Mouse (Mus musculus) neutrophil, adult 65 days (primary cell): ENCODE results near the gene Nf1. TPM values are rescaled to one million over a fixed set of nuclear protein-coding genes. Genes with fewer than 3 reads are reported as not detected.

Experiments
- total RNA-seq: library from RNA; stranded (reverse); gene quantifications from 2 replicates; pipeline ENCODE4 v1.2.4, GENCODE M21; 2023

The Nf1 gene
- 31.6 and 35.4 TPM in 2 replicates for total RNA-seq

DNA sequence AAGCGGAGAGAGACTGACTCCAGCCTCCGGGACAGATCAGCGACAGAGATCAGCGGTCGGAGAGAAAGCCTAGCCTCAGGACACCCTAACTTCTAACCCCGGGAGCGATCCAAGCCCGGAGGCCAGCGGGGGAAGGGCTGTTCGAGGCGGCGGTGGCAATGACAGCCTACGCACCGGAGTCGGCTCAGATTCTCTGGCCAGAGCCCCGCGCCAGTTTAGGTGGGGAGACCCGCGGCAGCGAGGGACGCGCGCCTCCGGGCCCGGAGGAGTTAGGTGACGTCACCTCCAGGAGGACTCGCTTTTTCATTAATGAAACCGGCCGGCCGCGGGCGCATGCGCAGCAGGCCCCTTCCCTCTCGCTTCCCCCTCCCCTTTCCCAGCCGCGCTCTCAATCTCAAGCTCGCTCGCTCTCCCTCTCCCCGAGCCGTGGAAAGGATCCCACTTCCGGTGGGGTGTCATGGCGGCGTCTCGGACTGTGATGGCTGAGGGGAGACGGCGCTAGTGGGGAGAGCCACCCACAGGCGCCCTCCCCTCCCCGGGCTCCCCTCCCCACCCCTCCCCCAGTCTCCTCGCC is at the start of gene Nf1:
Gene Nf1 (plus strand): TSS at position 460 of the 574 bp plus-strand sequence.

DNA sequence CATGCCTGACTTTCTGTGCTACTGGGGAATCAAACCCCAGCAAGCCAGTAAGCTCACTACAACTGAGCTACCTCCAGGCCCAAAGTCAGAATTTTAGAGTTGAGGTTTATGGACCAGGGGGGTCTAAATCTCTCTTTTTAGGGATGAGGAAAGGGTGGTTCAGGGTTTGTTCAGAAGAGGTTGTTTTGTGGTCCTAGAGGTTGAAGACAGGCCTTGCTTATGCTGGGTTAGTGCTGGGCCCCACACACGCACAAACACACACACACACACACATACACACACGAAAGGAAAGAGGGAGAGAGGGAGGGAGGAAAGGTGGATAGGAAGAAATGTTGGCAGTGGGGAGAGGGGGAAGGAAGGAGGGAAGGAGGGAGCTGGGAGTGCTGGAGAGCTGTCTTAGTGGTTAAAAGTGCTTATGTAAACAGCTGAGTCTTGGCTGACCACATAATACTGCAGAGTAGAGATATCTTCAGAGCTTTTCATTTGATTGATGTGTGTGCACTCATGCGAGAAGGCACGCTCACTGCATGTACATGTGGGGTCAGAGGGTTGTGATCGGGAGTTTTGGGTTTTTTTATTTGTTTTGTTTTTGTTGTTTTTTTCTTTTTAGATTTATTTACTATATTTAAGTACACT is 42.5 kb upstream of the Nf1 start, which contains the start of gene Gm9964:
Gene Gm9964 (minus strand): TSS at position 51 of the 636 bp plus-strand sequence.

DNA sequence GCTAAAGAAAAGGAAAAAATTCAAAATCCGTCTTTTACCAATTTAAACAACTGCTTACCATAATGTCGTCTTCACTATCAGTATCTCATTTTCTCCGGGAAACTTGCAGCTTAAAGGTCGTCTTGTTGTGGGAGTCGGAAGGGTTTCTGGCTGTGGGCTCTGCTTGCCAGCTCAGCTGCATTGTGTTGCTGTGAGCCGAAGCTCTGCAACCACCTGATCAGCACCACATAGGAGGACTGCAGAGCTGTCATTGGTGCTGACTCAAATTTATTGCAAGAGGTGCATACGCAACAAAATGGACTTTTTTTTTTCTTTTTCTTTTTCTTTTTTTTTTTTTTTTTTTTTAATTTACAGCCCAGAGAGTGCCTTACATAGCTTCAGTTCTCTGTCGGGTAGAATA is 164.4 kb downstream of the Nf1 start, which contains the start of gene Omg:
Gene Omg (minus strand): TSS at position 240 of the 400 bp plus-strand sequence.

GRCm38 (mm10) chr11:79523560-79524309 is 184.2 kb downstream of the Nf1 start, which contains the start of gene Evi2b:
TSS of gene Evi2b (minus strand) at chr11:79523762.

DNA sequence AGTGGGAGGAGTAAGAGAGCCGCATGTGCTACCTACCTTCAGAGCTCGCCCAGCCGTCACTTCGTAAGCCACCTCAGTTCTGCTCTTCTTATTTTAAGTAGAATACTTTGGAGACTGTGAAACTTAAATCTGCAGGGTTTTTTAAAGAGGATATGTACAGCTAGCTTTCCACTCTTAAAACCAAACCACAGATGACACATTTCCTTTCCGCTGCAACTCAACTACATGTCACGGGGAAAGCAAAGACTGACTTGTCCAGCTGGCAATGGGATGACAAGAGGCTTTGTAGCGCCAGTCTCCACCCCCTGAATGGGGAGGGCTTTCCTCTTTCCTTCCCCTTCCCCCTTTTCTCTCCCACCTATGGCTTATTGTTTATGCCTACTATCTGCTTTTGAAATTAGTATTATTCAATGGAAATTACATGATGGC is 190.9 kb downstream of the Nf1 start, which contains the start of the genes Evi2 and Evi2a:
Gene Evi2 (minus strand): TSS at position 257 of the 429 bp plus-strand sequence.
Gene Evi2a (minus strand): TSS at position 277 of the 429 bp plus-strand sequence.

GRCm38 (mm10) chr11:79590664-79591590 is 251.4 kb downstream of the Nf1 start, which contains the start of gene Rab11fip4:
TSS of gene Rab11fip4 (plus strand) at chr11:79591212.

Other genes starting within 250 kb of the Nf1 start
- gene Ksr1, start 193.3 kb upstream of the Nf1 start, total RNA-seq = 31.3 and 36.4 TPM in 2 replicates
- gene Wsb1, start 85.0 kb upstream of the Nf1 start, total RNA-seq = 263 and 328 TPM in 2 replicates
- gene Gm9964, start 42.8 kb upstream of the Nf1 start, total RNA-seq = 0.77 and 4.8 TPM in 2 replicates
- 0.88 and 1.3 TPM in 2 replicates for gene Omg, start 164.4 kb downstream of the Nf1 start, total RNA-seq
- gene Evi2b, start 184.1 kb downstream of the Nf1 start, total RNA-seq = 491 and 513 TPM in 2 replicates
- 23.8 and 30.0 TPM in 2 replicates for gene Evi2, start 190.9 kb downstream of the Nf1 start, total RNA-seq
- gene Evi2a, start 190.9 kb downstream of the Nf1 start, total RNA-seq = 123 and 144 TPM in 2 replicates